Mouse (Mus musculus) heart, postnatal 0 days (tissue): ENCODE data around the gene Clta. TPM values are rescaled to one million over a fixed set of nuclear protein-coding genes. Genes with fewer than 3 reads are reported as not detected.
A peak's percentile ranks its signal among the peaks of the same experiment; 100 is the strongest.

ENCODE experiments used
- ATAC-seq: fragments of 200-750 bp; cut with Nextera tagmentation; 2 replicates; pipeline ENCODE4 v1.8.0; 2017; ENCODE audit warnings: low read depth, moderate number of reproducible peaks, moderate library complexity; ENCODE audit not compliant: insufficient read depth
- DNase-seq: peaks from one replicate; pipeline ENCODE4 v3.0.0-alpha.2; 2016; ENCODE audit warnings: low spot score
- H3K27ac ChIP-seq: fragments of 300-500 bp; sonication (generic); 2 replicates; pipeline ENCODE4 v1.5.1; 2014; ENCODE audit warnings: low read depth, mild to moderate bottlenecking
- H3K27me3 ChIP-seq: fragments of 300-500 bp; sonication (generic); 2 replicates; pipeline ENCODE4 v1.6.1; 2014; ENCODE audit warnings: low read length, mixed read lengths; ENCODE audit not compliant: control insufficient read depth, insufficient read depth
- H3K36me3 ChIP-seq: fragments of 300-500 bp; sonication (generic); replicated peaks from 2 replicates; pipeline ENCODE4 v1.6.1; 2014; ENCODE audit warnings: low read length, mixed read lengths; ENCODE audit not compliant: control insufficient read depth, insufficient read depth
- H3K4me1 ChIP-seq: fragments of 300-500 bp; sonication (generic); 2 replicates; pipeline ENCODE4 v1.6.1; 2014; ENCODE audit warnings: antibody characterized with exemption; ENCODE audit not compliant: control insufficient read depth, insufficient read depth
- H3K4me2 ChIP-seq: fragments of 300-500 bp; sonication (generic); 2 replicates; pipeline ENCODE4 v1.6.1; 2014; ENCODE audit warnings: low read depth, mild to moderate bottlenecking, low read length, moderate library complexity
- H3K4me3 ChIP-seq: fragments of 300-500 bp; sonication (generic); 2 replicates; pipeline ENCODE4 v1.5.1; 2014; ENCODE audit warnings: low read depth, low read length
- H3K9ac ChIP-seq: fragments of 300-500 bp; sonication (generic); replicated peaks from 2 replicates; pipeline ENCODE4 v1.6.1; 2014; ENCODE audit warnings: low read depth, low read length, mixed read lengths
- H3K9me3 ChIP-seq: fragments of 300-500 bp; sonication (generic); replicated peaks from 2 replicates; pipeline ENCODE4 v1.6.1; 2016; ENCODE audit warnings: low read length; ENCODE audit not compliant: control insufficient read depth
- CTCF ChIP-seq: IDR thresholded peaks from 2 replicates; pipeline ENCODE4 v1.5.1; 2016; ENCODE audit warnings: antibody characterized with exemption, control low read depth, low read depth
- EP300 ChIP-seq: IDR thresholded peaks from 2 replicates; pipeline ENCODE4 v1.6.1; 2016; ENCODE audit warnings: antibody characterized with exemption, low read depth
- WGBS: fragments of 180-500 bp; shearing (Covaris S2); extraction: QIAGEN DNeasy Blood & Tissue Kit; methylation state at CpG from one replicate; pipeline ENCODE4 v1.1.7; 2014; 5-methylcytosine and 5-hydroxymethylcytosine counted together
- polyA plus RNA-seq: library from polyadenylated mRNA; unstranded; fragments of >200 nt; fragmentation: Nextera tagmentation; extraction: Ambion mirVana; gene quantifications from 2 replicates; pipeline ENCODE4 v1.2.1, GENCODE M21; 2015
- total RNA-seq: library from RNA; depleted of rRNA; stranded (reverse); fragments of >200 nt; gene quantifications from 2 replicates; pipeline ENCODE4 v1.2.3, GENCODE M21; 2014; ENCODE audit warnings: low replicate concordance

The Clta gene
- total and polyA plus RNA-seq, 2 experiments from 2014 or later = 106 to 168 TPM

DNA sequence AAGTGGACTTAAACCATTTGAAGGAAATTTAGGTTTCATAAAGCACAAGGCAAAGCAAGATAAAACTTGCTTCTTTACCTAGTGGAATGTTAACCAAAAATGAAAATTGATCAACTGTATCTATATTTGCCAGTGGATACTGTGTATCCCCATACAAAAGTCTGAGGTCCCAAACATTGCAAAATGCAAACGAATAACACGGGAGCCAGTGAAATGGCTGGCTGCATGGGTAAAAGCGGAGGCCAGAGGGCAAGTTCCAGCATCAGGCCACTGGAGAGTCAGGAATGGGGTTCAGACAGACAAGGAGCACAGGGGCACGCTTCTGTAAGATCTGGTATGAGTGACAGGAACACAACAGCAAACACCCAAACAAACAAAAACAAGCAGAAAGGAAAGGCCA lies 66.4 kb downstream of the Clta start:
- H3K4me1 ChIP-seq = peaks cover 16% of the 10 kb centered on the region
- ATAC-seq (no peak), DNase-seq (no peak)
- peak overlapping the region; percentile 77 for H3K4me2 ChIP-seq
- peak overlapping the region; percentile 97; the same call in 1 of the 2 replicates for H3K27ac ChIP-seq
- TF ChIP-seq EP300 (no peak), CTCF (no peak)
- 71% methylated on average over 4 of the region's 4 CpGs for WGBS
- peak overlapping the region; percentile 83 for H3K9ac ChIP-seq
- H3K9me3 ChIP-seq = no peaks in the 10 kb centered on the region
- H3K4me3 ChIP-seq = peak overlapping the region; percentile 87
- H3K27me3 ChIP-seq = no peaks in the 10 kb centered on the region
- no peaks in the 10 kb centered on the region for H3K36me3 ChIP-seq

DNA sequence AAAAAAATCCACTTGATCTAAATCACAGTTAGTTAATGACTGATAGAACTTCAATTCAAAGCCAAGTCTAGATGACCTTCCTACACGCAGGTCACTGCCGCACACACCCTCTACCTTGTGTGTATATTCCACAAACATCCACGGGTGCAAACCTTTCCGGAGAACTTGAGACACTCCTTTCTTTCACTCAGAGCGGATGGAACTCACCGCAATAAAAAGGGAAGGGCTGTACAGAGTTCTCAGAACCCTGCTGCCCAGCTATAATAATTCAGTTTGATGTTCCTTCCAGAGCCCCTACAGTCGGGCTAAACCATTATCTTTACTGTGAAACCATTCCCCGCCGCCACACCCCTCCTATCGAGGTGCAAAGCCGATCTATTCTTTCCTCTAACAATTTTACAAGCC lies 67.5 kb downstream of the Clta start:
- H3K4me3 ChIP-seq = peak overlapping the region; percentile 87
- DNase-seq (no peak), ATAC-seq (peak; percentile 2; the same call in 1 of the 2 replicates)
- no peaks in the 10 kb centered on the region for H3K9me3 ChIP-seq
- no peaks in the 10 kb centered on the region for H3K36me3 ChIP-seq
- peak overlapping the region; percentile 97 for H3K27ac ChIP-seq
- peak overlapping the region; percentile 77 for H3K4me2 ChIP-seq
- H3K27me3 ChIP-seq = no peaks in the 10 kb centered on the region
- TF ChIP-seq EP300 (no peak), CTCF (no peak)
- H3K4me1 ChIP-seq = peaks cover 16% of the 10 kb centered on the region
- H3K9ac ChIP-seq = peak overlapping the region; percentile 83
- WGBS = 3% methylated on average over 11 of the region's 11 CpGs

DNA sequence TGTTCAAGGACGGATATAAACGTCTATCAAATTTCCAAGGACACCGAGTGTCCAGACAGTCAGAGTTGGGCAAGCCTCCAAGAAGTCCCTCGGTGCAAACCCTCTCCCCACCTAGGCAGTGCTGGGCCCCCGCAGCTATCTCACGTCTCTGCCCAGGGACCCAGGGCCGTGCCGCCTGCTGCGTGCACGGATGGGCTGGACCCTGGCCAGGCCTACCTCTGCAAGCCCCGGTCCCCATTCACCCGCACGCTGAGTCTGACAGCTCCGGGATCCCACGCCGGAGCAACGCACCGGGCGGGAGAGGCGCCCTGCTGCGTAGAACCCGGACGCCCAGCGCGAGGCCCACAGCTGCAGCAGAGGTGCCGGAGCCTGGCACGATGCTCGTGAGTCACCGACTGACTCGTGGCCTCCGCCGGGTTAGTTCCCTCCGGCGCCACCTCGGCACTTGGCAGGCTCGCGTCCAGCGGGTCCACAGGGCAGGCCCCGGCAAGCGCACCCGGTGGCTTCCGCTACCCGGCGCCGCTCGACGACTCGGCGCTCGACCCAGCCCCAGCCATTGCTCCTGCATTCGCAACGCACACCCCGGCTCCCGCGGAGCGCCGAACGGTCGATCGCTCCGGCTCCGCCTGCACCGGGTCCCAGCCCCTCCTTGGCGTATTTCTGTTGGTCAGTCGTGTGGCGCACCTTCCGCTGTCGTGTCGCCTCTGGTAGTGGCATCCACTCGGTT lies 68.1 kb downstream of the Clta start:
- peak overlapping the region; percentile 83 for H3K9ac ChIP-seq
- TF ChIP-seq EP300 (no peak), CTCF (no peak)
- H3K27ac ChIP-seq = peak overlapping the region; percentile 97
- H3K4me2 ChIP-seq = peak overlapping the region; percentile 77
- no peaks in the 10 kb centered on the region for H3K36me3 ChIP-seq
- DNase-seq (peak; percentile 95), ATAC-seq (peak; percentile 95)
- H3K4me3 ChIP-seq = peak overlapping the region; percentile 87
- WGBS = under 1% methylated on average over 70 of the region's 70 CpGs
- H3K9me3 ChIP-seq = no peaks in the 10 kb centered on the region
- peaks cover 16% of the 10 kb centered on the region for H3K4me1 ChIP-seq
- no peaks in the 10 kb centered on the region for H3K27me3 ChIP-seq

GRCm38 (mm10) chr4:44072873-44073441 lies 68.7 kb downstream of the Clta start:
- peak; percentile 47 for ATAC-seq
- H3K36me3 ChIP-seq = no peaks in the 10 kb centered on the region
- TF ChIP-seq CTCF (no peak), EP300 (no peak)
- no peaks in the 10 kb centered on the region for H3K27me3 ChIP-seq
- DNase-seq = no peak
- no peaks in the 10 kb centered on the region for H3K9me3 ChIP-seq
- peak overlapping the region; percentile 83 for H3K9ac ChIP-seq
- peak overlapping the region; percentile 97 for H3K27ac ChIP-seq
- 9% methylated on average over 9 of the region's 9 CpGs for WGBS
- H3K4me3 ChIP-seq = peak overlapping the region; percentile 87
- peak overlapping the region; percentile 77 for H3K4me2 ChIP-seq
- H3K4me1 ChIP-seq = peaks cover 16% of the 10 kb centered on the region

GRCm38 (mm10) chr4:44073799-44074198 lies 69.5 kb downstream of the Clta start:
- H3K9ac ChIP-seq = no peak overlapping the region
- TF ChIP-seq EP300 (no peak), CTCF (no peak)
- 77% methylated on average over 3 of the region's 3 CpGs for WGBS
- peaks cover 16% of the 10 kb centered on the region for H3K4me1 ChIP-seq
- H3K27ac ChIP-seq = peak overlapping the region; percentile 97; the same call in 1 of the 2 replicates
- no peak overlapping the region for H3K4me3 ChIP-seq
- H3K36me3 ChIP-seq = no peaks in the 10 kb centered on the region
- no peak overlapping the region for H3K4me2 ChIP-seq
- no peaks in the 10 kb centered on the region for H3K27me3 ChIP-seq
- no peaks in the 10 kb centered on the region for H3K9me3 ChIP-seq
- ATAC-seq = no peak
- DNase-seq = no peak
